Mouse (Mus musculus) heart, postnatal 0 days (tissue): ENCODE measurements around the gene Capn5. TPM values are rescaled to one million over a fixed set of nuclear protein-coding genes. Genes with fewer than 3 reads are reported as not detected.

Source experiments
- ATAC-seq: fragments of 200-750 bp; cut with Nextera tagmentation; 2 replicates; pipeline ENCODE4 v1.8.0; 2017; ENCODE audit warnings: low read depth, moderate number of reproducible peaks, moderate library complexity; ENCODE audit not compliant: insufficient read depth
- DNase-seq: peaks from one replicate; pipeline ENCODE4 v3.0.0-alpha.2; 2016; ENCODE audit warnings: low spot score
- H3K27ac ChIP-seq: fragments of 300-500 bp; sonication (generic); 2 replicates; pipeline ENCODE4 v1.5.1; 2014; ENCODE audit warnings: low read depth, mild to moderate bottlenecking
- H3K27me3 ChIP-seq: fragments of 300-500 bp; sonication (generic); 2 replicates; pipeline ENCODE4 v1.6.1; 2014; ENCODE audit warnings: low read length, mixed read lengths; ENCODE audit not compliant: control insufficient read depth, insufficient read depth
- H3K36me3 ChIP-seq: fragments of 300-500 bp; sonication (generic); replicated peaks from 2 replicates; pipeline ENCODE4 v1.6.1; 2014; ENCODE audit warnings: low read length, mixed read lengths; ENCODE audit not compliant: control insufficient read depth, insufficient read depth
- H3K4me1 ChIP-seq: fragments of 300-500 bp; sonication (generic); 2 replicates; pipeline ENCODE4 v1.6.1; 2014; ENCODE audit warnings: antibody characterized with exemption; ENCODE audit not compliant: control insufficient read depth, insufficient read depth
- H3K4me2 ChIP-seq: fragments of 300-500 bp; sonication (generic); 2 replicates; pipeline ENCODE4 v1.6.1; 2014; ENCODE audit warnings: low read depth, mild to moderate bottlenecking, low read length, moderate library complexity
- H3K4me3 ChIP-seq: fragments of 300-500 bp; sonication (generic); 2 replicates; pipeline ENCODE4 v1.5.1; 2014; ENCODE audit warnings: low read depth, low read length
- H3K9ac ChIP-seq: fragments of 300-500 bp; sonication (generic); replicated peaks from 2 replicates; pipeline ENCODE4 v1.6.1; 2014; ENCODE audit warnings: low read depth, low read length, mixed read lengths
- H3K9me3 ChIP-seq: fragments of 300-500 bp; sonication (generic); replicated peaks from 2 replicates; pipeline ENCODE4 v1.6.1; 2016; ENCODE audit warnings: low read length; ENCODE audit not compliant: control insufficient read depth
- CTCF ChIP-seq: IDR thresholded peaks from 2 replicates; pipeline ENCODE4 v1.5.1; 2016; ENCODE audit warnings: antibody characterized with exemption, control low read depth, low read depth
- EP300 ChIP-seq: IDR thresholded peaks from 2 replicates; pipeline ENCODE4 v1.6.1; 2016; ENCODE audit warnings: antibody characterized with exemption, low read depth
- WGBS: fragments of 180-500 bp; shearing (Covaris S2); extraction: QIAGEN DNeasy Blood & Tissue Kit; methylation state at CpG from one replicate; pipeline ENCODE4 v1.1.7; 2014; 5-methylcytosine and 5-hydroxymethylcytosine counted together
- polyA plus RNA-seq: library from polyadenylated mRNA; unstranded; fragments of >200 nt; fragmentation: Nextera tagmentation; extraction: Ambion mirVana; gene quantifications from 2 replicates; pipeline ENCODE4 v1.2.1, GENCODE M21; 2015
- total RNA-seq: library from RNA; depleted of rRNA; stranded (reverse); fragments of >200 nt; gene quantifications from 2 replicates; pipeline ENCODE4 v1.2.3, GENCODE M21; 2014; ENCODE audit warnings: low replicate concordance

Capn5 gene
- total and polyA plus RNA-seq, 2 experiments from 2014 or later: 1.1 to 5.6 TPM

DNA sequence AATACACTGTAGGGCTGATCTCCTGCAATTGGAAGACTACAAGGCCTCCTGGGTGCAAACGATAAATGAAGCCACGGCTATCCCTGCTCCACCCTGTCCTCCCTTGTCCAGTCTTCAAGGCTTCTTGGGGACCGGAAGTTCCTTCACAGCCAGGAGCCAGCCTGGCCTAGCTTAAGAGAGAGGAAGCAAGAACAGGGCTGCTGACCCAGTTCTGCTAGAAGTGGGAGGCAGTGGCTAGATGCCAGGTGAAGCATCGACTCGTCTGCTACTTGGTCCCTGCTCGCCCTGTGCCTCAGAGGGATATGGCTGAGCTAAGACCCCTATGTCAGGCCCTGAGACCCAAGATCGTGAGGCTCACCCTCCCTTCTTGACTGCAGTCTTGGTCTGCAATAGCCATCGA, 56.4 kb downstream of the Capn5 start:
- DNase-seq (no peak), ATAC-seq (no peak)
- WGBS: 60% methylated on average over 8 of the region's 8 CpGs
- no peak overlapping the region for H3K4me2 ChIP-seq
- no peak overlapping the region for H3K4me3 ChIP-seq
- peaks cover 11% of the 10 kb centered on the region for H3K4me1 ChIP-seq
- TF ChIP-seq EP300: no peak
- TF ChIP-seq CTCF: no peak
- H3K9me3 ChIP-seq: no peaks in the 10 kb centered on the region
- H3K27ac ChIP-seq: no peak overlapping the region
- no peaks in the 10 kb centered on the region for H3K27me3 ChIP-seq
- no peaks in the 10 kb centered on the region for H3K36me3 ChIP-seq
- H3K9ac ChIP-seq: no peak overlapping the region

DNA sequence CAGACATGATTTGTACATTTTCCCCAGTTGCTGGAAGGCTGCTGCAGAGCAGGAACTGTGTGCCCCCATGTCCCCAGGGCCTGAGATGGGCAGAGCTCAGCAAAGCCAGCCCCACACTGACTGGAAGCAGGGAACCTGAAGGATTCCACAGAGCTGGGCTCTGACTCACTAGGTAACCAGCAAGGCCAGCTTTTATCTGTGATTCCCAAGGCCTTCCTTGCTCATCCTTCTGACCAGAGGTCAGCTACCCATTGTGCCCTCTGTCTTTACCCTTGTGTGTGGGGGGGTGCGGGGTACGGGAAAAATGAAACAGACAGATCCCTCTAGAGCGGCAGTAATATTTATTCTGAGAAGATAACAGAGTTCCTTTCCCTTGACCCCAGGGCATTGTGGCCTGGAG, 56.8 kb downstream of the Capn5 start:
- H3K9ac ChIP-seq: no peak overlapping the region
- H3K27me3 ChIP-seq: no peaks in the 10 kb centered on the region
- no peak overlapping the region for H3K4me2 ChIP-seq
- no peak for TF ChIP-seq EP300
- no peak for TF ChIP-seq CTCF
- H3K4me3 ChIP-seq: no peak overlapping the region
- no peak overlapping the region for H3K27ac ChIP-seq
- no peak for DNase-seq
- no peaks in the 10 kb centered on the region for H3K36me3 ChIP-seq
- H3K9me3 ChIP-seq: no peaks in the 10 kb centered on the region
- WGBS: 59% methylated on average over 3 of the region's 3 CpGs
- no peak for ATAC-seq
- peaks cover 12% of the 10 kb centered on the region for H3K4me1 ChIP-seq

DNA sequence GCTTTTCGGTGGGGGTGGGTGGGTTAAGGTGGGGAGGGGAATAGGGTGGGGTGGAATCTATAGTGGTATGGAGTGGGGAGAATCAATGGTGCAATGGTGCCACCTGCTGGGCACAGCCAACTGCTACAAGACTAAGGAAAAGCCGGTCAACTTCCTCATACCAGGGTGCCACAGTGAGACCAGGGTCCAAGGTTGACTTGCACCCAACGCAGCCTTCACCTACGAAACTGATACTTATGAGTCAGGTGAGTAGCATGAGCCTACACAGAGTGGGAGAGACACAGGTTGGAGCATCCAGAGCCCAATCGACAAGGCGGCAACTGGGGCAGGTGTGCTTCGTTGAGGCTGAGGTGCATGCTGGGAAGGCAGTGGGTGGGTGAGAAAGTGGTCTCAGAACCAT, 57.7 kb downstream of the Capn5 start:
- ATAC-seq: peak; percentile 69; the same call in 1 of the 2 replicates
- 6% methylated on average over 7 of the region's 7 CpGs for WGBS
- H3K27me3 ChIP-seq: no peaks in the 10 kb centered on the region
- peak overlapping the region; percentile 40; the same call in 1 of the 2 replicates for H3K4me2 ChIP-seq
- no peaks in the 10 kb centered on the region for H3K36me3 ChIP-seq
- peak; percentile 68 for DNase-seq
- H3K4me1 ChIP-seq: peaks cover 12% of the 10 kb centered on the region
- no peaks in the 10 kb centered on the region for H3K9me3 ChIP-seq
- H3K9ac ChIP-seq: no peak overlapping the region
- no peak overlapping the region for H3K4me3 ChIP-seq
- H3K27ac ChIP-seq: no peak overlapping the region
- TF ChIP-seq EP300: no peak
- peak; percentile 81 for TF ChIP-seq CTCF

DNA sequence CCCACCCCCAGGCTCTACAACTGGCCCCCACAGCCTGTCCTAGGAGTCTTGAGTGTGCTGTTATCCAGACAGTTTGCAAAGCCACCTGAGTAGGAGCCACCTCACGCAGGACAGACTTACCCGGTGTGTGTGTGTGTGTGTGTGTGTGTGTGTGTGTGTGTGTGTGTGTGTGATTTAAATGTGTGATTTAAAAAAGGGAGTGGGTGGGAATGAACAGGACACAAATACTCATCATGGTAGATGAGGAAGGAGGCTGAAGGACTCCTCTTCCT, 58.2 kb downstream of the Capn5 start:
- DNase-seq (no peak), ATAC-seq (no peak)
- Histone ChIP-seq H3K27ac (no peak overlapping the region), H3K9me3 (no peaks in the 10 kb centered on the region), H3K27me3 (no peaks in the 10 kb centered on the region), H3K4me1 (peaks cover 12% of the 10 kb centered on the region), H3K36me3 (no peaks in the 10 kb centered on the region), H3K4me3 (no peak overlapping the region), H3K4me2 (no peak overlapping the region), H3K9ac (no peak overlapping the region)
- 69% methylated on average over 2 of the region's 2 CpGs for WGBS
- no peak for TF ChIP-seq CTCF
- TF ChIP-seq EP300: no peak

DNA sequence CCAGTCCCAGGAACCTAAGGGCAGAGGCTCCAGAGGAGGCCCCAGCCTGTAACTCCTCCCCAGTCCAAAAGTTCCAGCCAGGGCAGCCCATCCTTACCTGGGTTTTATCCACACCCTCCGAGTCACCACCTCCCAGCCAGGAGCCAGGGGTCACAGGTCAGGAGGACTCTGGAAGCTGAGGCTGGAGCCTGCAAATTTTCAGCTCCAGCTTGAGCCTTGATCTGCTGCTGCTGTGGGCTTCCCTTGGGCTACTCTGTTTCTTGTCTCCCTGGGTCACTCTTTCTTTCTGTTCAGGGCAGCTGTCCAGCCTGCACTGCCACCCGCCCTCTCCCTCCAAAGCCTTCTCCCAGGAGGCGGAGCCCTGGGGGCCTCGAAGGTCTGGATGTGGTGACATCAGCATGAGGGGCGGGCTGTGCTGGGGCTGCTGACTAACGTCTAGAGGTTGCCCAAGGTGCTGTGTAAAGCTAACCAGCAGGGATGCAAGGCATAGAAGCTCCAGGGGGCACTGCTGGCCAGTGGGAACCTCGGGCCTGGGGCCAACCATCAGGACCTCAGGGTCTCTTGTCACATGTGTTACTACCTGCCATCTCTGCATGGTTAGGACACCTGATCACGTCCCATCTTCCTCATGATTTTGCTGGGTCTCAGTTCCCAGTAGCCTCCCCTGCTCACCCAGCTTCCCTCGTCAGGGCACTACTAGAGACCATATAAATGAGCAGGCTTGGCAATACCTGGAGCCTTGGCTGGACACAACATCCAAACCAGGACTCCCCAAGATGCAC, 58.7 kb downstream of the Capn5 start, which contains the start of gene Myo7a:
Myo7a (minus strand) TSS at position 346 of the 782 bp plus-strand sequence.
- WGBS: 41% methylated on average over 9 of the region's 9 CpGs
- Histone ChIP-seq H3K27me3 (no peaks in the 10 kb centered on the region), H3K9ac (no peak within 1 kb of the TSS), H3K4me3 (no peak within 1 kb of the TSS), H3K4me1 (peaks cover 8% of the 10 kb centered on the region; the same call in 1 of the 2 replicates), H3K9me3 (no peaks in the 10 kb centered on the region), H3K36me3 (no peaks in the 10 kb centered on the region), H3K27ac (no peak within 1 kb of the TSS), H3K4me2 (peak within 1 kb of the TSS; percentile 40; the same call in 1 of the 2 replicates)
- TF ChIP-seq EP300 (no peak), CTCF (no peak)
- ATAC-seq: no peak
- no peak for DNase-seq

DNA sequence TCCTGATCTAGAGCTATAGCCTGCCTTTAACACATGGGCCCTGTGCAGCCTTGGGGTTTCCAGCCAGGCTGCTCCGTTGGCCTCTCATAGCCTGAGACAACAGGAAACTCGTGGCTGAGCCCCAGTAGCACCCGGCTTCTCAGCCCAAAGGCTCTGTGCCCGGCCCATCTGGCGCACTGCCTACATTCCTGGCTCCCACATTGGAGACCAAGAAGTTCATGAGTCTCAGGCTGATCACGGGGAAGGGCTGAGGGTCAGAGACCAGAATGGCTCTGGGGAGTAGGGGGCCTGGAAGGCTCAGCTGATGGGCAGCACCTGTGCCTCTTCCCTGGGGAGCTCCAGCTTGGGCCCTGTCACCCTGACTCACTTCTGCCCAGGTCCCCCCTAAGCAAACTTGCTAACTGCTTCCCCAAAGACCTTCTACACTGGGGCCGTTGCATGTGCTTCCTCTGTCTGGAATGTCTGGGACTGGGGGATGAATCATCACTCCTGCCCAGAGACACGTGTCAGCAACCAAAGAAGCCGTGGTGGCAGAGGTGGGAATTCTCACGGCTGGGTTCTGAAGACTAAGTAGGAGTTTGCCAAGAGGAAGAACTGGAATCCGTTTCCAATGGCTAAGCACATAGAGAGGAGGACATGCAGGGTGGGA, 60.9 kb downstream of the Capn5 start:
- TF ChIP-seq EP300 (no peak), CTCF (no peak)
- Histone ChIP-seq H3K4me1 (peaks cover 8% of the 10 kb centered on the region; the same call in 1 of the 2 replicates), H3K36me3 (no peaks in the 10 kb centered on the region), H3K9me3 (no peaks in the 10 kb centered on the region), H3K27ac (peak overlapping the region; percentile 11; the same call in 1 of the 2 replicates), H3K4me2 (no peak overlapping the region), H3K4me3 (no peak overlapping the region), H3K9ac (no peak overlapping the region), H3K27me3 (peaks cover 9% of the 10 kb centered on the region)
- DNase-seq (no peak), ATAC-seq (peak; percentile 40)
- 21% methylated on average over 11 of the region's 11 CpGs for WGBS
